Mouse (Mus musculus) liver, adult (tissue): Measurements from ENCODE around the gene Ren1.

Source experiments
- GATA4 ChIP-seq: IDR thresholded peaks from 2 replicates; pipeline ENCODE4 v1.6.1; 2014; ENCODE audit warnings: mild to moderate bottlenecking, low read length; ENCODE audit not compliant: insufficient replicate concordance

The Ren1 gene

GRCm38 (mm10) chr1:133408880-133409516 lies 58.7 kb downstream of the Ren1 start:
- no peak for TF ChIP-seq GATA4

GRCm38 (mm10) chr1:133409786-133410185 lies 59.5 kb downstream of the Ren1 start:
- TF ChIP-seq GATA4: no peak
